Mouse (Mus musculus): ENCODE data around the gene Olfr58. TPM values are rescaled to one million over a fixed set of nuclear protein-coding genes. Genes with fewer than 3 reads are reported as not detected.
"Not testable (repeated sequence)": the region's sequence is repeated elsewhere in the genome, so short reads cannot be mapped to it uniquely, and the experiment has no call there.

The Olfr58 gene
- polyA plus RNA-seq (2014; fragmentation: Nextera tagmentation; extraction: Ambion mirVana) = not detected in 2 replicates

DNA sequence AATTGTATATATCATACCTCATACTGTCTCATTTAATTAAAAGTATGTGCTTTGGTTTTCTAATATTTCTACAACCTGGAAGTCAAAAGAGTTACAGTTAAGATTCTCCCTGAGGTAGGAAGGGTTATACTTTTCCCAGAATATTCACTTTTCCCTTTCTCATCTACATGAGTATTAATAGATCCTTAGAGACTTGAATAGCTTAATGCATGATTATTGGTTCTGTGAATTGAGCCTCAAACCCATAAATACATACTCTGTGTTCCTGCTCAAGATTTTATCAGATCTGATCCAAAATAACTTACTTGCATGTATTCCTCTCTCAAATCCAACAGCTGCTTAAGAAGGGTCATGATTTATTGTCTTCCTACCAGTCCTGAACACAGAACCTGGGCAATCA is at the start of gene Olfr58:
Gene Olfr58 (plus strand): TSS at position 301 of the 400 bp plus-strand sequence.
- no peak for ATAC-seq (ENCODE audit: insufficient number of reproducible peaks, insufficient read depth, low FRiP score, low read depth)

DNA sequence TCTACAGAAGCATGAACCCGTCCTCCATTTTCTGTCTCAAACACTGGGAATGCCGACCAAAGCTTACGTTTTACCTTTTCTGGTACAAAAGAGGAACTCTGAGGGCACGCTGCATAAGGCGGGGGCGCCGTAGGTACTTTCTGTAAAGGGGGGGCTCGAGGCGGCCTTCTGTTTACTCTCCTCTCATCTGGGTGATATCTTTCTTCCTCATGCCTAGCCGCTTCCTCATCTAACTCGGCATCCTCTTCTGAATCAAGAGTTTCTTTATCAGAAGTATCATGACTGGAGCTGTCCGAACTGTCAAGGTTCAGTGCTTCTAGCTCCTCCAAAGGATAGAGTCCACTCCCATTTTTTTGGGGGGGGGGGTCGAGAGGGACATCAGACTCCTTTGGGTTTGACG is 10.9 kb upstream of the Olfr58 start:
- Histone ChIP-seq H3K4me3 (ENCODE audit: low read depth, low read length) (no peak overlapping the region), H3K27ac (ENCODE audit: low read length) (no peak overlapping the region), H3K9me3 (ENCODE audit: control insufficient read depth, low read depth, low read length) (peaks cover 5% of the 10 kb centered on the region; the same call in 1 of the 2 replicates), H3K9ac (replicated peaks; ENCODE audit: low read depth, low read length) (no peak overlapping the region), H3K4me1 (ENCODE audit: control insufficient read depth, insufficient read depth, low read length) (no peaks in the 10 kb centered on the region), H3K4me2 (replicated peaks; ENCODE audit: low read depth, low read length) (no peak overlapping the region), H3K36me3 (ENCODE audit: control insufficient read depth, insufficient read depth, low read length) (no peaks in the 10 kb centered on the region), H3K27me3 (ENCODE audit: control insufficient read depth, insufficient read depth, low read length) (no peaks in the 10 kb centered on the region)
- 89% methylated on average over 14 of the region's 14 CpGs for WGBS
- ATAC-seq (ENCODE audit: insufficient number of reproducible peaks, insufficient read depth, low FRiP score, low read depth) = no peak

More for the DNA sequence above, at the start of gene Olfr58:
- Histone ChIP-seq H3K4me3 (ENCODE audit: low read depth, low read length) (no peak within 1 kb of the TSS), H3K9ac (replicated peaks; ENCODE audit: low read depth, low read length) (no peak within 1 kb of the TSS), H3K9me3 (ENCODE audit: control insufficient read depth, low read depth, low read length) (no peaks in the 10 kb centered on the region), H3K27me3 (ENCODE audit: control insufficient read depth, insufficient read depth, low read length) (no peaks in the 10 kb centered on the region), H3K4me2 (replicated peaks; ENCODE audit: low read depth, low read length) (no peak within 1 kb of the TSS), H3K4me1 (ENCODE audit: control insufficient read depth, insufficient read depth, low read length) (no peaks in the 10 kb centered on the region), H3K36me3 (ENCODE audit: control insufficient read depth, insufficient read depth, low read length) (no peaks in the 10 kb centered on the region), H3K27ac (ENCODE audit: low read length) (no peak within 1 kb of the TSS)

- Histone ChIP-seq H3K4me3 (ENCODE audit: low read depth, low read length) (no peak overlapping the region), H3K27ac (ENCODE audit: low read length) (no peak overlapping the region), H3K4me1 (ENCODE audit: control insufficient read depth, insufficient read depth, low read length) (no peaks in the 10 kb centered on the region), H3K9ac (replicated peaks; ENCODE audit: low read depth, low read length) (no peak overlapping the region), H3K4me2 (replicated peaks; ENCODE audit: low read depth, low read length) (no peak overlapping the region), H3K9me3 (ENCODE audit: control insufficient read depth, low read depth, low read length) (peaks cover 5% of the 10 kb centered on the region; the same call in 1 of the 2 replicates), H3K27me3 (ENCODE audit: control insufficient read depth, insufficient read depth, low read length) (no peaks in the 10 kb centered on the region), H3K36me3 (ENCODE audit: control insufficient read depth, insufficient read depth, low read length) (no peaks in the 10 kb centered on the region)
- 93% methylated on average over 14 of the region's 14 CpGs for WGBS
- no peak for ATAC-seq (ENCODE audit: insufficient number of reproducible peaks, insufficient read depth, low FRiP score, low read depth)
These were observed 10.4 kb upstream of the Olfr58 start for GRCm38 (mm10) chr9:19769701-19770100.

GRCm38 (mm10) chr9:19803000-19803399 is 22.9 kb downstream of the Olfr58 start:
- Histone ChIP-seq H3K9ac (replicated peaks; ENCODE audit: low read depth, low read length) (no peak overlapping the region), H3K4me1 (ENCODE audit: control insufficient read depth, insufficient read depth, low read length) (no peaks in the 10 kb centered on the region), H3K4me3 (ENCODE audit: low read depth, low read length) (no peak overlapping the region), H3K27ac (ENCODE audit: low read length) (no peak overlapping the region), H3K36me3 (ENCODE audit: control insufficient read depth, insufficient read depth, low read length) (no peaks in the 10 kb centered on the region), H3K4me2 (replicated peaks; ENCODE audit: low read depth, low read length) (no peak overlapping the region), H3K9me3 (ENCODE audit: control insufficient read depth, low read depth, low read length) (no peaks in the 10 kb centered on the region), H3K27me3 (ENCODE audit: control insufficient read depth, insufficient read depth, low read length) (no peaks in the 10 kb centered on the region)
- ATAC-seq (ENCODE audit: insufficient number of reproducible peaks, insufficient read depth, low FRiP score, low read depth) = no peak
- 70% methylated on average over 1 of the region's 1 CpGs for WGBS

DNA sequence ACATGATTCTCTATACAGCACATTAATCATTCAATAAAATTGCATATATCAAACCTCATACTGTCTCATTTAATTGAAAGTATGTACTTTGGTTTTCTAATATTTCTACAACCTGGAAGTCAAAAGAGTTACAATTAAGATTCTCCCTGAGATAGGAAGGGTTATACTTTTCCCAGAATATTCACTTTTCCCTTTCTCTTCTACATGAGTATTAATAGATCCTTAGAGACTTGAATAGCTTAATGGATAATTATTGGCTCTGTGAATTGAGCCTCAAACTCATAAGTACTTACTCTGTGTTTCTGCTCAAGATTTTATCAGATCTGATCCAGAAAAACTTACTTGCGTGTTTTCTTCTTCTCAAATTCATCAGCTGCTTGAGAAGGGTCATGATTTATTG is 24.5 kb downstream of the Olfr58 start, which contains the start of gene Olfr859:
Gene Olfr859 (plus strand): TSS at position 301 of the 400 bp plus-strand sequence.
- H3K4me1 ChIP-seq (ENCODE audit: control insufficient read depth, insufficient read depth, low read length); H3K9ac ChIP-seq (replicated peaks; ENCODE audit: low read depth, low read length); H3K36me3 ChIP-seq (ENCODE audit: control insufficient read depth, insufficient read depth, low read length); H3K9me3 ChIP-seq (ENCODE audit: control insufficient read depth, low read depth, low read length); H3K27ac ChIP-seq (ENCODE audit: low read length); H3K4me3 ChIP-seq (ENCODE audit: low read depth, low read length); H3K4me2 ChIP-seq (replicated peaks; ENCODE audit: low read depth, low read length); H3K27me3 ChIP-seq (ENCODE audit: control insufficient read depth, insufficient read depth, low read length); ATAC-seq (ENCODE audit: insufficient number of reproducible peaks, insufficient read depth, low FRiP score, low read depth): not testable (repeated sequence)
- 81% methylated on average over 1 of the region's 1 CpGs for WGBS

Other genes with a start within 250 kb of the Olfr58 start
- gene Olfr853, start 239.2 kb upstream of the Olfr58 start, polyA plus RNA-seq (2014; fragmentation: Nextera tagmentation; extraction: Ambion mirVana) = not detected in 2 replicates
- not detected in 2 replicates for gene Olfr854, start 212.9 kb upstream of the Olfr58 start, polyA plus RNA-seq (2014; fragmentation: Nextera tagmentation; extraction: Ambion mirVana)
- not detected in 2 replicates for gene Olfr855, start 197.7 kb upstream of the Olfr58 start, polyA plus RNA-seq (2014; fragmentation: Nextera tagmentation; extraction: Ambion mirVana)
- 31.3 and 34.5 TPM in 2 replicates for gene Zfp317, start 158.2 kb upstream of the Olfr58 start, polyA plus RNA-seq (2014; fragmentation: Nextera tagmentation; extraction: Ambion mirVana)
- not detected in 2 replicates for gene Olfr857, start 70.8 kb upstream of the Olfr58 start, polyA plus RNA-seq (2014; fragmentation: Nextera tagmentation; extraction: Ambion mirVana)
- gene Olfr859, start 24.6 kb downstream of the Olfr58 start, polyA plus RNA-seq (2014; fragmentation: Nextera tagmentation; extraction: Ambion mirVana) = not detected in 2 replicates
- gene Olfr860, start 69.5 kb downstream of the Olfr58 start, polyA plus RNA-seq (2014; fragmentation: Nextera tagmentation; extraction: Ambion mirVana) = not detected in 2 replicates
- gene Olfr862, start 107.7 kb downstream of the Olfr58 start, polyA plus RNA-seq (2014; fragmentation: Nextera tagmentation; extraction: Ambion mirVana) = not detected in 2 replicates
- 0.35 and 0.36 TPM in 2 replicates for gene Olfr77, start 136.6 kb downstream of the Olfr58 start, polyA plus RNA-seq (2014; fragmentation: Nextera tagmentation; extraction: Ambion mirVana)
- not detected in 2 replicates for gene Olfr866, start 247.8 kb downstream of the Olfr58 start, polyA plus RNA-seq (2014; fragmentation: Nextera tagmentation; extraction: Ambion mirVana)